Mouse (Mus musculus): ENCODE data around the gene Wdpcp. TPM values are rescaled to one million over a fixed set of nuclear protein-coding genes. Genes with fewer than 3 reads are reported as not detected.

Wdpcp gene
- polyA plus RNA-seq, 1 experiment = 2.6 TPM

- H3K79me2 ChIP-seq (ENCODE audit: control insufficient read depth, insufficient read depth) = no peaks in the 10 kb centered on the region
- TF ChIP-seq FOSL1 (IDR thresholded peaks at IDR 0.05; ENCODE audit: insufficient read depth, low read length, poor library complexity, severe bottlenecking) (no peak), CTCF (IDR thresholded peaks at IDR 0.05; ENCODE audit: control insufficient read depth, insufficient read depth, insufficient read length) (no peak), MYOD1 (IDR thresholded peaks at IDR 0.05; ENCODE audit: control insufficient read depth, insufficient read length, low read depth) (no peak), CEBPB (IDR thresholded peaks at IDR 0.05; ENCODE audit: low read depth) (no peak), USF1 (IDR thresholded peaks at IDR 0.05; ENCODE audit: low read depth) (no peak), MAX (IDR thresholded peaks at IDR 0.05) (no peak), MYOG (IDR thresholded peaks at IDR 0.05; ENCODE audit: control insufficient read depth, extremely low read depth, insufficient read length) (no peak)
- H3K27me3 ChIP-seq (ENCODE audit: control insufficient read depth, insufficient read depth, insufficient read length) = no peaks in the 10 kb centered on the region
- H3K79me3 ChIP-seq (ENCODE audit: low read depth) = no peaks in the 10 kb centered on the region
- no peak overlapping the region for H3ac ChIP-seq (ENCODE audit: control insufficient read depth, insufficient read length, low read depth)
- H3K36me3 ChIP-seq (ENCODE audit: control insufficient read depth, insufficient read depth) = no peaks in the 10 kb centered on the region
- H3K4me3 ChIP-seq (ENCODE audit: insufficient read depth, poor library complexity, severe bottlenecking) = no peak overlapping the region
These were observed 21.5 kb upstream of the Wdpcp start for GRCm38 (mm10) chr11:21550222-21551173.

- TF ChIP-seq USF1 (IDR thresholded peaks at IDR 0.05; ENCODE audit: low read depth) (no peak), CTCF (IDR thresholded peaks at IDR 0.05; ENCODE audit: control insufficient read depth, insufficient read depth, insufficient read length) (no peak), MAX (IDR thresholded peaks at IDR 0.05) (no peak), FOSL1 (IDR thresholded peaks at IDR 0.05; ENCODE audit: insufficient read depth, low read length, poor library complexity, severe bottlenecking) (no peak), MYOG (IDR thresholded peaks at IDR 0.05; ENCODE audit: control insufficient read depth, extremely low read depth, insufficient read length) (no peak), MYOD1 (IDR thresholded peaks at IDR 0.05; ENCODE audit: control insufficient read depth, insufficient read length, low read depth) (no peak), CEBPB (IDR thresholded peaks at IDR 0.05; ENCODE audit: low read depth) (no peak)
- no peak overlapping the region for H3K4me3 ChIP-seq (ENCODE audit: insufficient read depth, poor library complexity, severe bottlenecking)
- H3K36me3 ChIP-seq (ENCODE audit: control insufficient read depth, insufficient read depth) = peaks cover 8% of the 10 kb centered on the region
- no peak overlapping the region for H3ac ChIP-seq (ENCODE audit: control insufficient read depth, insufficient read length, low read depth)
- H3K79me2 ChIP-seq (ENCODE audit: control insufficient read depth, insufficient read depth) = no peaks in the 10 kb centered on the region
- no peaks in the 10 kb centered on the region for H3K27me3 ChIP-seq (ENCODE audit: control insufficient read depth, insufficient read depth, insufficient read length)
- no peaks in the 10 kb centered on the region for H3K79me3 ChIP-seq (ENCODE audit: low read depth)
These were observed 20.0 kb upstream of the Wdpcp start for GRCm38 (mm10) chr11:21552049-21552448.

- no peaks in the 10 kb centered on the region for H3K79me2 ChIP-seq (ENCODE audit: control insufficient read depth, insufficient read depth)
- H3K36me3 ChIP-seq (ENCODE audit: control insufficient read depth, insufficient read depth) = peaks cover 73% of the 10 kb centered on the region
- H3K27me3 ChIP-seq (ENCODE audit: control insufficient read depth, insufficient read depth, insufficient read length) = no peaks in the 10 kb centered on the region
- no peaks in the 10 kb centered on the region for H3K79me3 ChIP-seq (ENCODE audit: low read depth)
- no peak overlapping the region for H3K4me3 ChIP-seq (ENCODE audit: insufficient read depth, poor library complexity, severe bottlenecking)
- H3ac ChIP-seq (ENCODE audit: control insufficient read depth, insufficient read length, low read depth) = no peak overlapping the region
- no peak for TF ChIP-seq CEBPB (IDR thresholded peaks at IDR 0.05; ENCODE audit: low read depth)
- TF ChIP-seq USF1 (IDR thresholded peaks at IDR 0.05; ENCODE audit: low read depth) = no peak
- TF ChIP-seq CTCF (IDR thresholded peaks at IDR 0.05; ENCODE audit: control insufficient read depth, insufficient read depth, insufficient read length) = no peak
These were observed 12.3 kb upstream of the Wdpcp start for GRCm38 (mm10) chr11:21559727-21560126.

GRCm38 (mm10) chr11:21561347-21561746 lies 10.7 kb upstream of the Wdpcp start:
- Histone ChIP-seq H3ac (ENCODE audit: control insufficient read depth, insufficient read length, low read depth) (no peak overlapping the region), H3K36me3 (ENCODE audit: control insufficient read depth, insufficient read depth) (peaks cover 87% of the 10 kb centered on the region), H3K27me3 (ENCODE audit: control insufficient read depth, insufficient read depth, insufficient read length) (no peaks in the 10 kb centered on the region), H3K79me2 (ENCODE audit: control insufficient read depth, insufficient read depth) (peaks cover under 1% of the 10 kb centered on the region), H3K4me3 (ENCODE audit: insufficient read depth, poor library complexity, severe bottlenecking) (no peak overlapping the region), H3K79me3 (ENCODE audit: low read depth) (no peaks in the 10 kb centered on the region)
- TF ChIP-seq CEBPB (IDR thresholded peaks at IDR 0.05; ENCODE audit: low read depth) (no peak), MAX (IDR thresholded peaks at IDR 0.05) (no peak), FOSL1 (IDR thresholded peaks at IDR 0.05; ENCODE audit: insufficient read depth, low read length, poor library complexity, severe bottlenecking) (no peak), CTCF (IDR thresholded peaks at IDR 0.05; ENCODE audit: control insufficient read depth, insufficient read depth, insufficient read length) (no peak), MYOD1 (IDR thresholded peaks at IDR 0.05; ENCODE audit: control insufficient read depth, insufficient read length, low read depth) (no peak), MYOG (IDR thresholded peaks at IDR 0.05; ENCODE audit: control insufficient read depth, extremely low read depth, insufficient read length) (no peak), USF1 (IDR thresholded peaks at IDR 0.05; ENCODE audit: low read depth) (no peak)

- Histone ChIP-seq H3K27me3 (ENCODE audit: control insufficient read depth, insufficient read depth, insufficient read length) (no peaks in the 10 kb centered on the region), H3K79me3 (ENCODE audit: low read depth) (peaks cover 4% of the 10 kb centered on the region), H3K4me3 (ENCODE audit: insufficient read depth, poor library complexity, severe bottlenecking) (no peak overlapping the region), H3K79me2 (ENCODE audit: control insufficient read depth, insufficient read depth) (peaks cover 25% of the 10 kb centered on the region), H3ac (ENCODE audit: control insufficient read depth, insufficient read length, low read depth) (no peak overlapping the region), H3K36me3 (ENCODE audit: control insufficient read depth, insufficient read depth) (peaks cover 76% of the 10 kb centered on the region)
- TF ChIP-seq CEBPB (IDR thresholded peaks at IDR 0.05; ENCODE audit: low read depth) (no peak), MYOD1 (IDR thresholded peaks at IDR 0.05; ENCODE audit: control insufficient read depth, insufficient read length, low read depth) (no peak), MAX (IDR thresholded peaks at IDR 0.05) (no peak), USF1 (IDR thresholded peaks at IDR 0.05; ENCODE audit: low read depth) (no peak), FOSL1 (IDR thresholded peaks at IDR 0.05; ENCODE audit: insufficient read depth, low read length, poor library complexity, severe bottlenecking) (no peak), MYOG (IDR thresholded peaks at IDR 0.05; ENCODE audit: control insufficient read depth, extremely low read depth, insufficient read length) (no peak), CTCF (IDR thresholded peaks at IDR 0.05; ENCODE audit: control insufficient read depth, insufficient read depth, insufficient read length) (no peak)
These were observed 8.3 kb upstream of the Wdpcp start for GRCm38 (mm10) chr11:21563617-21564325.
